Mouse (Mus musculus) olfactory bulb, adult 2 months (tissue): Measurements from ENCODE around the gene Edil3. TPM values are rescaled to one million over a fixed set of nuclear protein-coding genes. Genes with fewer than 3 reads are reported as not detected.

Experiments
- H3K27ac ChIP-seq: fragments of 200-500 bp; 2 replicates; pipeline ENCODE4 v1.5.1; 2012; ENCODE audit warnings: low read depth, low read length; ENCODE audit not compliant: insufficient read depth
- H3K4me1 ChIP-seq: fragments of 200-500 bp; 2 replicates; pipeline ENCODE4 v1.6.1; 2012; ENCODE audit warnings: low read length; ENCODE audit not compliant: control insufficient read depth, insufficient read depth
- H3K4me3 ChIP-seq: fragments of 200-500 bp; 2 replicates; pipeline ENCODE4 v1.5.1; 2012; ENCODE audit warnings: mild to moderate bottlenecking, low read depth, low read length, moderate library complexity; ENCODE audit not compliant: insufficient read depth
- CTCF ChIP-seq: fragments of 200-500 bp; IDR thresholded peaks from 2 replicates; pipeline ENCODE4 v1.5.1; 2012; ENCODE audit warnings: low read depth, mild to moderate bottlenecking, low read length, moderate library complexity; ENCODE audit not compliant: insufficient read depth
- POLR2A ChIP-seq: fragments of 200-500 bp; IDR thresholded peaks from 2 replicates; pipeline ENCODE4 v1.6.1; 2012; ENCODE audit warnings: mild to moderate bottlenecking, low read depth, low read length, moderate library complexity; ENCODE audit not compliant: insufficient read depth
- WGBS: fragments of 180-500 bp; shearing (Covaris S2); methylation state at CpG from one replicate; pipeline ENCODE4 v1.1.7; 2018; 5-methylcytosine and 5-hydroxymethylcytosine counted together
- polyA plus RNA-seq: library from polyadenylated mRNA; stranded (reverse); fragments of >200 nt; gene quantifications from 2 replicates; pipeline ENCODE4 v1.2.4, GENCODE M21; 2012; ENCODE audit warnings: low replicate concordance; ENCODE audit not compliant: missing spikeins, insufficient read depth, insufficient read length

Gene Edil3
- polyA plus RNA-seq, 1 experiment, result 78.5 TPM

GRCm38 (mm10) chr13:88907405-88907804, 86.1 kb downstream of the Edil3 start:
- TF ChIP-seq CTCF, result no peak
- no peak for TF ChIP-seq POLR2A
- no peaks in the 10 kb centered on the region for H3K4me1 ChIP-seq
- no peak overlapping the region for H3K27ac ChIP-seq
- H3K4me3 ChIP-seq, result no peak overlapping the region
- WGBS, result 84% methylated on average over 1 of the region's 1 CpGs

- 60% methylated on average over 1 of the region's 1 CpGs for WGBS
- H3K4me1 ChIP-seq, result no peaks in the 10 kb centered on the region
- H3K4me3 ChIP-seq, result no peak overlapping the region
- H3K27ac ChIP-seq, result no peak overlapping the region
- TF ChIP-seq POLR2A, result no peak
- TF ChIP-seq CTCF, result no peak
These were observed 86.9 kb downstream of the Edil3 start for GRCm38 (mm10) chr13:88908187-88908586.

DNA sequence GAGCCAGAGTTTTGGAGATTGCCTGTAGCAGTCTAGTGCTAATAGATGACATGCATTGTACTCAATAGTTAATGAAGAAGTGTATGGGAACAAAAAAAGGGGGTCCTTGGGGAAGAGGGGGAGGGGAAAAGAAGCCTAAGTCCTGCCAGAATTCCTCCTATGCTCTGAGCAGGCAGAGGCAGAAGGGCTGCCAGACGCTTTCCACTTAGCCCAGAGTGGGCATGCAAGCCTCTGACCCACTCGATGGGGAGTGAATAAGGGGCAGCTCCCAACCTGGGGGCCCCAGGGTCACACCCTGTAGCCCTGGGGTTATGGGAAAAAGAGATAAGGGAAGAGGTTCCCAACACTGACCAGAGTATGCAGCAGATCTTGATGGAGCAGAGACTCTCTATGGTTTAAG, 95.2 kb downstream of the Edil3 start:
- no peaks in the 10 kb centered on the region for H3K4me1 ChIP-seq
- 58% methylated on average over 2 of the region's 2 CpGs for WGBS
- H3K27ac ChIP-seq, result no peak overlapping the region
- TF ChIP-seq CTCF (no peak), POLR2A (no peak)
- H3K4me3 ChIP-seq, result no peak overlapping the region

DNA sequence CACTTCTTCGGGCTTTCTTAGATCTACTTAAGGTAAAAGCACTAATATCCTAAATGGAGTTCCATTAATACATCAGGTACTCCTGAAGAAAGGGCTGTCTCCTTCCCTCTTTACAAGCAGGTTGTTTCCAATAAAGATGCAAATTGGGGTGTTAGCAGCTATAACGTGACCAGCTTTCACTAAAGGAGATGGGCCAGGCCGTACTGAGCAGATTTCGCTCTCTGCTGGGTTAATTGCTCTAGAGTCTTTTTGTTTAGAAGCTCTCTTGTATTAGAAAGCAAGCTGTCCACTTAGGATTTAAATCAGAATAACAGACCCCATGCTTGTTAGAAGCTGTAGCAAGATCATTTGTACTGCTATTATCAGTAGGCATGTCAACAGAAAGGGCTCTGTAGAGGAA, 108.4 kb downstream of the Edil3 start:
- Histone ChIP-seq H3K27ac (no peak overlapping the region), H3K4me3 (no peak overlapping the region), H3K4me1 (no peaks in the 10 kb centered on the region)
- TF ChIP-seq CTCF, result no peak
- no peak for TF ChIP-seq POLR2A
- WGBS, result 60% methylated on average over 4 of the region's 4 CpGs

GRCm38 (mm10) chr13:88938564-88938963, 117.3 kb downstream of the Edil3 start:
- H3K27ac ChIP-seq, result no peak overlapping the region
- 81% methylated on average over 2 of the region's 2 CpGs for WGBS
- no peak overlapping the region for H3K4me3 ChIP-seq
- TF ChIP-seq CTCF (no peak), POLR2A (no peak)
- no peaks in the 10 kb centered on the region for H3K4me1 ChIP-seq

DNA sequence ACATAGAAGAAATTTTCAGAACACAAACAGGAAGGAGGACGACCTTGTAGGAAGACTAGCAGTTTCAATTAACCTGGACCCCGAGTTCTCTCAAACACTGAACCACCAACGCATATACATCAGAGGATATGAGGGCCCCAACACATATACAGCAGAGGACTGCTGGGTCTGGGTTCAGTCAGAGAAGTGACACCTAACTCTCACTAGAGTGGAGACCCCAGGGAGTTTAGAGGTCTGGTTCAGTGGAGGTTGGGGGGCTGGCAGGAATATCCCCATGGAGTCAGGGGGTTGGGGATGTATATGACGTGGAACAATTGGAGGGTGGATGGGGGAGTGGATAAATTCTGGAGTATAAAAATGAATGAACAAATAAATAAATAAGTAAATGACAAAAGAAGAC, 151.1 kb downstream of the Edil3 start:
- H3K27ac ChIP-seq, result no peak overlapping the region
- 87% methylated on average over 4 of the region's 4 CpGs for WGBS
- H3K4me1 ChIP-seq, result no peaks in the 10 kb centered on the region
- H3K4me3 ChIP-seq, result no peak overlapping the region
- TF ChIP-seq CTCF, result no peak

DNA sequence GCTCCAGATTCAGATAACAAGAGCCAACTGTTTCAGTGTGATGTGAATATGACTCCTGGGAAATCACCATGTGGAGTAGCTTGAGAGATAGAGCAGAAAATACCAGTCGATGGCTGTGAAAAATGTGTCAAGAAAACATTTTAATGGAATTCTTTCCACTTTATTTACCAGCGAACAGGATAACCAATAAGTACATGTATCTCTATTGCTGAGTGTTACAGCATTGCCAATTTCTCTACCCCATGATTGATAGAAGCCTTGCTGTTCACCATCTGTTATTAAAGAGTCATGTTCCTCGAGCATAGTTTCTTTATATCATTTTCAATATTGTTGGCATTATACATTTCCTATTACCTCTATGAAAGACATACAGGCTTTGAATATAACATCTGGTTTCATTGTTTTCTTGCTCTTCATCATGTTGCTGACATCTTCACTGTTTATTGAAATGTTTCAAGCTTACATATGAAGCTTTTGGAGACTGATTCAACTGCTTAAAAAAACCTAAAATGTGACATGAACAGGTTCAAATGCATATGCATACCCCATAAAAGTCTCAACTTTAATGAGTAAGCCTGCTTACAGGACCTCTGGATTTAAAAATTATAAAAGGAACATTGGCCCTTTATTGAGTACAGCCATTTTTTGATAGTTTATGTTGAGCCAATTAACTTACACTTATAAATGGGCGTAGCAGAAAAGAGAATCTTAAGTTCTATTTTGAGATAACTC, 186.6 kb downstream of the Edil3 start:
- Histone ChIP-seq H3K4me3 (no peak overlapping the region), H3K4me1 (no peaks in the 10 kb centered on the region), H3K27ac (no peak overlapping the region)
- 88% methylated on average over 4 of the region's 4 CpGs for WGBS
- TF ChIP-seq CTCF, result no peak
- no peak for TF ChIP-seq POLR2A

- TF ChIP-seq POLR2A (no peak), CTCF (no peak)
- H3K27ac ChIP-seq, result no peak overlapping the region
- H3K4me3 ChIP-seq, result no peak overlapping the region
- H3K4me1 ChIP-seq, result no peaks in the 10 kb centered on the region
These were observed 191.2 kb downstream of the Edil3 start for GRCm38 (mm10) chr13:89012500-89012899.

DNA sequence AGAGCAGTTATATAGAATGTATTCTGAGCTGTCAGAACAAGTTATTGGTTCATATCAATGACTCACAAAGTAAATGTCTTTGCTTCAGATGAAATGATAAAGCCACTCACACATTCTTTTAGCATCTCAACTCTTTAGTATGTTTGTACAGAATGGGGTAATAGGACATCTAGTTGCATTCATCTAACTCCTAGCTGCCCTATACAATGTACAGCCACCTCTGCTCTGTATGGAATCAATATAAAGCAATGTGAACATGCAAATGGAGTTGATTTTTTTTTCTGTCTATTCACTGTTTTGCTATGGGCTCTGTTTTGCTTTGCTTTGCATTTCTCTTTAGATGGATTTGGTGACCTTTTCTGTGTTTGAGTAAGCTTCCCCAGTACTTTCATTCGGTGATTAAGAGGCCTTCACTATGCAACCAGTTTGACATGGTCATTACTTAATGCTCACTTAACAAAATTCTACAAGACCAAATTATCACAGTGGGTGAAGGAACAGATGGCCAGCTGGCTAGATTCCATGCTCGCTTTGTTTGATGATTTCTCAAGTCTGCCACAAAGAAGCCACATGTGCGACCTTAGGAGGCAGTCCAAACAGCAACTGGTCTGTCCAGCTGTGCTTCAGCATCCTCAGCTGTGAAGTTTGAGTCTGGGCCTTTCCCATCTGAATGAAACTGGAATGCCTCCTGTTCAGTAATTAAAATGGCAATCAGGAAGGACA, 208.7 kb downstream of the Edil3 start:
- 36% methylated on average over 3 of the region's 3 CpGs for WGBS
- H3K4me3 ChIP-seq, result no peak overlapping the region
- H3K4me1 ChIP-seq, result no peaks in the 10 kb centered on the region
- TF ChIP-seq POLR2A, result no peak
- no peak for TF ChIP-seq CTCF
- no peak overlapping the region for H3K27ac ChIP-seq

- no peak overlapping the region for H3K27ac ChIP-seq
- WGBS, result 72% methylated on average over 2 of the region's 2 CpGs
- no peak for TF ChIP-seq POLR2A
- TF ChIP-seq CTCF, result no peak
- H3K4me1 ChIP-seq, result no peaks in the 10 kb centered on the region
- no peak overlapping the region for H3K4me3 ChIP-seq
These were observed 214.4 kb downstream of the Edil3 start for GRCm38 (mm10) chr13:89035711-89036110.
